Mouse (Mus musculus) ES-E14 (cell line): ENCODE measurements at regions not wholly inside any gene's neighbourhood (a gene's known extent, or its start where the extent isn't known, plus 50 kb on each side); places are given as distances from the start of the nearest gene placed in this dataset.
"Not testable (repeated sequence)": the region's sequence is repeated elsewhere in the genome, so short reads cannot be mapped to it uniquely, and the experiment has no call there.

Source experiments
- DNase-seq: peaks from one replicate; pipeline ENCODE4 v3.0.0-alpha.2; 2013; ENCODE audit warnings: low read depth, low spot score
- H3K27ac ChIP-seq: 2 replicates; pipeline ENCODE4 v1.5.1; 2012; ENCODE audit warnings: low read depth, mild to moderate bottlenecking, low read length, moderate library complexity, mixed read lengths; ENCODE audit not compliant: poor library complexity, insufficient read depth, severe bottlenecking
- H3K36me3 ChIP-seq: 2 replicates; pipeline ENCODE4 v1.6.1; 2012; ENCODE audit warnings: mild to moderate bottlenecking, low read length, moderate library complexity, mixed read lengths; ENCODE audit not compliant: control insufficient read depth, poor library complexity, insufficient read depth, severe bottlenecking
- H3K4me1 ChIP-seq, 2 experiments: fragments of 150-350 bp in 1 of 2; sonication (generic) in 1 of 2; 2 replicates each; pipeline ENCODE4 v1.6.1; 2012; ENCODE audit warnings: low read length in 2 of 2, mild to moderate bottlenecking in 1 of 2, mixed read lengths in 1 of 2; ENCODE audit not compliant: control insufficient read depth in 2 of 2, insufficient read depth in 2 of 2, poor library complexity in 1 of 2
- H3K4me3 ChIP-seq, 2 experiments: fragments of 150-350 bp in 1 of 2; sonication (generic) in 1 of 2; 2 replicates each; pipeline ENCODE4 v1.5.1; 2012; ENCODE audit warnings: low read length in 2 of 2, low read depth in 1 of 2, mild to moderate bottlenecking in 1 of 2, mixed read lengths in 1 of 2; ENCODE audit not compliant: insufficient read depth in 1 of 2, poor library complexity in 1 of 2, severe bottlenecking in 1 of 2
- H3K9ac ChIP-seq: 2 replicates; pipeline ENCODE4 v1.6.1; 2012; ENCODE audit warnings: low read depth, mild to moderate bottlenecking, low read length, mixed read lengths; ENCODE audit not compliant: poor library complexity, insufficient read depth, severe bottlenecking
- H3K9me3 ChIP-seq: fragments of 150-350 bp; sonication (generic); 2 replicates; pipeline ENCODE4 v1.6.1; 2012; ENCODE audit warnings: low read depth, mild to moderate bottlenecking, low read length; ENCODE audit not compliant: control insufficient read depth, insufficient read depth
- CHD2 ChIP-seq: IDR thresholded peaks from 2 replicates; pipeline ENCODE4 v1.6.1; 2014; ENCODE audit warnings: mild to moderate bottlenecking, low read depth, low read length, inconsistent platforms
- HCFC1 ChIP-seq: IDR thresholded peaks from 2 replicates; pipeline ENCODE4 v1.6.1; 2012; ENCODE audit warnings: low read length, inconsistent platforms, borderline replicate concordance; ENCODE audit not compliant: insufficient read depth
- MAFK ChIP-seq: IDR thresholded peaks from 2 replicates; pipeline ENCODE4 v1.6.1; 2014; ENCODE audit warnings: mild to moderate bottlenecking, low read depth, low read length, inconsistent platforms; ENCODE audit not compliant: insufficient read depth
- ZC3H11A ChIP-seq: IDR thresholded peaks from 2 replicates; pipeline ENCODE4 v1.6.1; 2012; ENCODE audit warnings: low read depth, mild to moderate bottlenecking, inconsistent platforms, low read length, borderline replicate concordance
- ZNF384 ChIP-seq: IDR thresholded peaks from 2 replicates; pipeline ENCODE4 v1.6.1; 2012; ENCODE audit warnings: low read depth, low read length, inconsistent platforms
- in situ Hi-C, 2 experiments: fragments of 600-800 bp; cut with MboI; formaldehyde crosslinking; loops; one replicate each; pipeline ENCODE4 v1.15.1; 2025; ENCODE audit warnings: low sequenced_read_pairs in 2 of 2, inconsistent platforms in 1 of 2; ENCODE audit not compliant: unreplicated experiment in 2 of 2

DNA sequence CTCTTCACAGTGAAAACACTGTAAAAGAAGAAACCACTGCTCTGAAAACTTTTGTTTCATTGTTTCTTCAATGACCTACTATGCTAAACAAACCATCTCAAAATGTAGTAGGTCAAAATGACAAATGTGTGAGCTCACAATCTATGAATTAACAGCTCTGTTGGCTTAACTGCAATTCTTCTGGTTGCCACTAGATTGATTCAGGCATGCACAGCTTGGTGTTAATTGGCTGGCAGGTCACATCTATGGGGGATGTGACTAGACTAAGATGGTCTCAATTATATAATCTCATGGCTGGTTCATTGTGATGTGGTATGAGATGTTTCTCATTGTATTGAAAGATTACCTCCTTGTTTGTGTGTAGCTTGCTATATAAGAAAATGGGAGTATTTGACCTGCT, 116.9 kb upstream of the Plcb4 start:
- no peak for DNase-seq
- no peaks in the 10 kb centered on the region for H3K4me1 ChIP-seq
- H3K9me3 ChIP-seq, result no peaks in the 10 kb centered on the region
- no peak overlapping the region for H3K27ac ChIP-seq
- no peak overlapping the region for H3K9ac ChIP-seq
- H3K4me3 ChIP-seq, result no peak overlapping the region
- TF ChIP-seq MAFK, result no peak
- no peak for TF ChIP-seq ZC3H11A
- no peak for TF ChIP-seq ZNF384
- TF ChIP-seq HCFC1, result no peak
- no peak for TF ChIP-seq CHD2
- no peaks in the 10 kb centered on the region for H3K36me3 ChIP-seq
- in situ Hi-C loops, result no loop called here

DNA sequence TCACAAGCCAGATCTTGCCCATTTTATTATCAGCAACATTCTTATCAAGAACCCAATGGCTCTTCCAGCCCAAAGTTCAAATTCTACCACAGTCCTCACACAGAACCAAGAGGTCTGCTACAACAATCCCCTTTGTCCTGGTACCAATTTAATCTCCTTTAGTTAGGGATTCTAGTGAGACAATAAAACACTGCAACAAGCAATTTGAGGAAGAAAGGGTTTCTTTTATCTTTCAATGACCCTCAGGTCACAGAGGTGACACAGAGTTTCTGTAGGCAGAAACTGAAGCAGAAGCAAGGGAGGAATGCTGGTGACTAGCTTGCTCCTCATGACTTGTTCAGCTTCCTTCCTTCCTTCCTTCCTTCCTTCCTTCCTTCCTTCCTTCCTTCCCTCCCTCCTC, 113.9 kb upstream of the Plcb4 start:
- no peak for DNase-seq
- no peak for TF ChIP-seq ZNF384
- no peak for TF ChIP-seq ZC3H11A
- TF ChIP-seq MAFK, result no peak
- in situ Hi-C loops, result no loop called here
- no peaks in the 10 kb centered on the region for H3K4me1 ChIP-seq
- H3K9me3 ChIP-seq, result no peaks in the 10 kb centered on the region
- H3K4me3 ChIP-seq, result no peak overlapping the region
- no peaks in the 10 kb centered on the region for H3K36me3 ChIP-seq
- no peak overlapping the region for H3K27ac ChIP-seq
- no peak overlapping the region for H3K9ac ChIP-seq

DNA sequence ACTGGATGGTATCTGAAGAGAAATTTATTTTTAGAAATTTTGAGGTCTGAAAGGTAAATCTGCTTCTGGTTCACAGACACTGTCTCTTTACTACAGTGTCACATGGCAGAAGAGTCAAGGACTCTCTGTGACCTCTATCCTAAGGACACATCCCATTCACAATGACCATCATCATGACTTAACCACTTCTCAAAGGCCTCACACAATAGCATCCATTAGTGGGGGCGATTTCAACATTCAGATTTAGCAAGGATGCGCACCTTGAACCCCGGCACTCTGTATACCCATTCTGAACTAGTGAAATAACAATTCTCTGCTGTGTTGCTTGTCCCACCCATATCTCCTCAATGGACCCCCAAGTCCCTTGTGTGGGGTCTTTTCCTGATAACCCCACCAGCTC, 110.8 kb upstream of the Plcb4 start:
- in situ Hi-C loops, result no loop called here
- Histone ChIP-seq H3K36me3 (no peaks in the 10 kb centered on the region), H3K27ac (no peak overlapping the region), H3K4me3 (no peak overlapping the region), H3K9ac (no peak overlapping the region), H3K4me1 (no peaks in the 10 kb centered on the region), H3K9me3 (no peaks in the 10 kb centered on the region)
- TF ChIP-seq HCFC1 (no peak), CHD2 (peak; percentile 59; the same call in 1 of the 2 replicates)
- DNase-seq, result no peak

DNA sequence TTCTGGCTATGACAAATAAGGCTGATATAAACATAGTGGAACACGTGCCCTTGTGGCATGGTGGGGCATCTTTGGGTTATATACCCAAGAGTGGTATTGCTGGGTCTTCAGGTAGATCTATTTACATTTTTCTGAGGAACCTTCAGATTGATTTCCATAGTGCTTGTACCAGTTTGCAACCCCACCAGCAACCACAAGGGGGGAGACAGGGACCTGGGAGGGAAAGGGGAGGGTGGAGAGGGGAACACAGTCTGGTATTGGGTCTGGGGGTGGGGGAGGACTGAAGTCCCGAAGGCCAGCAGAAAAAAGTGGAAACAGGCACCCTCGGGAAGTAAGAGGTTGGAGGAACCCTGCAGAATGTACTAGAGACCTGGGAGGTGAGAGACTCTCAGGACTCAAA, 105.8 kb upstream of the Plcb4 start:
- H3K36me3 ChIP-seq, result no peaks in the 10 kb centered on the region
- no peak overlapping the region for H3K27ac ChIP-seq
- no peaks in the 10 kb centered on the region for H3K4me1 ChIP-seq
- H3K9ac ChIP-seq, result no peak overlapping the region
- no peak overlapping the region for H3K4me3 ChIP-seq
- no peak for DNase-seq
- in situ Hi-C loops, result no loop called here
- no peaks in the 10 kb centered on the region for H3K9me3 ChIP-seq
- no peak for TF ChIP-seq ZNF384
- no peak for TF ChIP-seq MAFK
- no peak for TF ChIP-seq CHD2
- no peak for TF ChIP-seq ZC3H11A
- TF ChIP-seq HCFC1, result no peak

DNA sequence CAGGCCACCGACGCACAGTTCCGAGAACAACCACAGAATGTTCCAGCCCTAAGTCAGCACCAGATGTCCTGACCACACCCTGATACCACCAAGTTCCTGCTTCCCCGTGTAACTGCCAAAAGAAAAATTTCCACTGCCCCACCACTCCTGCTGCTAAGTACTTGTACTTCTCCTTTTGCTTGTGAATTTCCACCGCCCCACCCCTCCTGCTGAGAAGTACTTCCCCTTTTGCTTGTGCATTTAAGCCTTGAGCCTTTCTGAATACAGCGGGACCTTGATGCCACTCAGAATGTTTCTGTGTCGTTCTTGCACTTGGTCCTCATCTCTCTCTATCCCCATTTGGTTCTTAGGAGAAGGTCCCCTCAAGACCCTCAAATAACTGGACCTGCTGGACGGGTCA, 100.8 kb upstream of the Plcb4 start:
- H3K4me3 ChIP-seq, in situ Hi-C loops, H3K27ac ChIP-seq: not testable (repeated sequence)

More for the DNA sequence above, 100.8 kb upstream of the Plcb4 start:
- DNase-seq, H3K9me3 ChIP-seq, H3K36me3 ChIP-seq, H3K9ac ChIP-seq: not testable (repeated sequence)
- H3K4me1 ChIP-seq, result peaks cover 4 to 15% of the 10 kb centered on the region in 2 experiments; a peak in 3 of 4 replicates
